Mouse (Mus musculus): ENCODE results near the gene Tmem63c. TPM values are rescaled to one million over a fixed set of nuclear protein-coding genes. Genes with fewer than 3 reads are reported as not detected.

The Tmem63c gene
- polyA plus RNA-seq, 1 experiment from 2014 or later, result 0.13 TPM

Small RNA genes lying within 50 kb of the gene (microRNA-seq; reads per million reads assigned to microRNA genes)
- not detected for gene Gm25847

Other genes with a start within 250 kb of the Tmem63c start
- 28.8 and 34.2 TPM in 2 replicates for gene Irf2bpl, start 136.5 kb upstream of the Tmem63c start, polyA plus RNA-seq (2015; fragmentation: Nextera tagmentation; extraction: Ambion mirVana)
- gene Cipc, start 74.3 kb upstream of the Tmem63c start, polyA plus RNA-seq (2015; fragmentation: Nextera tagmentation; extraction: Ambion mirVana), result 18.9 and 20.2 TPM in 2 replicates
- gene Zdhhc22, start 30.9 kb upstream of the Tmem63c start, polyA plus RNA-seq (2015; fragmentation: Nextera tagmentation; extraction: Ambion mirVana), result 0.14 and 0.15 TPM in 2 replicates
- 6.4 and 6.6 TPM in 2 replicates for gene Ngb, start 81.2 kb downstream of the Tmem63c start, polyA plus RNA-seq (2015; fragmentation: Nextera tagmentation; extraction: Ambion mirVana)
- gene Gstz1, start 125.8 kb downstream of the Tmem63c start, polyA plus RNA-seq (2015; fragmentation: Nextera tagmentation; extraction: Ambion mirVana), result 42.6 and 44.2 TPM in 2 replicates
- gene Pomt2, start 126.6 kb downstream of the Tmem63c start, polyA plus RNA-seq (2015; fragmentation: Nextera tagmentation; extraction: Ambion mirVana), result 15.6 and 15.9 TPM in 2 replicates
- 1.5 and 1.8 TPM in 2 replicates for gene Samd15, start 178.4 kb downstream of the Tmem63c start, polyA plus RNA-seq (2015; fragmentation: Nextera tagmentation; extraction: Ambion mirVana)
- gene Tmed8, start 179.1 kb downstream of the Tmem63c start, polyA plus RNA-seq (2015; fragmentation: Nextera tagmentation; extraction: Ambion mirVana), result 2.4 and 2.7 TPM in 2 replicates
- 0.55 and 0.57 TPM in 2 replicates for gene Noxred1, start 217.4 kb downstream of the Tmem63c start, polyA plus RNA-seq (2015; fragmentation: Nextera tagmentation; extraction: Ambion mirVana)
- 40.8 and 41.7 TPM in 2 replicates for gene Vipas39, start 244.9 kb downstream of the Tmem63c start, polyA plus RNA-seq (2015; fragmentation: Nextera tagmentation; extraction: Ambion mirVana)
- 202 and 207 TPM in 2 replicates for gene Ahsa1, start 245.1 kb downstream of the Tmem63c start, polyA plus RNA-seq (2015; fragmentation: Nextera tagmentation; extraction: Ambion mirVana)

Measured in lung, embryonic 16.5 days (tissue).